Mouse (Mus musculus) liver, embryonic 12.5 days (tissue): ENCODE data around the gene H2afx. TPM values are rescaled to one million over a fixed set of nuclear protein-coding genes. Genes with fewer than 3 reads are reported as not detected.
"Not testable (repeated sequence)": the region's sequence is repeated elsewhere in the genome, so short reads cannot be mapped to it uniquely, and the experiment has no call there.

Experiments used
- ATAC-seq: fragments of 200-750 bp; cut with Nextera tagmentation; 2 replicates; pipeline ENCODE4 v1.8.0; 2017; ENCODE audit warnings: moderate number of reproducible peaks, mild to moderate bottlenecking, moderate library complexity
- H3K27ac ChIP-seq: fragments of 300-500 bp; sonication (generic); 2 replicates; pipeline ENCODE4 v1.5.1; 2016; ENCODE audit warnings: mild to moderate bottlenecking
- H3K27me3 ChIP-seq: fragments of 300-500 bp; sonication (generic); replicated peaks from 2 replicates; pipeline ENCODE4 v1.6.1; 2016; ENCODE audit warnings: mild to moderate bottlenecking, moderate library complexity
- H3K36me3 ChIP-seq: fragments of 300-500 bp; sonication (generic); 2 replicates; pipeline ENCODE4 v1.6.1; 2016; ENCODE audit warnings: mild to moderate bottlenecking, moderate library complexity
- H3K4me1 ChIP-seq: fragments of 300-500 bp; sonication (generic); 2 replicates; pipeline ENCODE4 v1.6.1; 2016
- H3K4me2 ChIP-seq: fragments of 300-500 bp; sonication (generic); 2 replicates; pipeline ENCODE4 v1.6.1; 2016; ENCODE audit warnings: mild to moderate bottlenecking, moderate library complexity
- H3K4me3 ChIP-seq: fragments of 300-500 bp; sonication (generic); 2 replicates; pipeline ENCODE4 v1.5.1; 2016; ENCODE audit warnings: mild to moderate bottlenecking, moderate library complexity
- H3K9ac ChIP-seq: fragments of 300-500 bp; sonication (generic); 2 replicates; pipeline ENCODE4 v1.6.1; 2016; ENCODE audit warnings: mild to moderate bottlenecking, moderate library complexity
- H3K9me3 ChIP-seq: fragments of 300-500 bp; sonication (generic); replicated peaks from 2 replicates; pipeline ENCODE4 v1.6.1; 2016; ENCODE audit warnings: mild to moderate bottlenecking, moderate library complexity
- WGBS: fragments of 180-500 bp; shearing (Covaris S2); methylation state at CpG from one replicate; pipeline ENCODE4 v1.1.7; 2016; ENCODE audit not compliant: insufficient replicate concordance; 5-methylcytosine and 5-hydroxymethylcytosine counted together
- polyA plus RNA-seq: library from polyadenylated mRNA; unstranded; fragments of >200 nt; fragmentation: Nextera tagmentation; extraction: Ambion mirVana; gene quantifications from 2 replicates; pipeline ENCODE4 v1.2.1, GENCODE M21; 2016

Gene H2afx
- polyA plus RNA-seq, 1 experiment from 2014 or later, result 233 TPM

- H3K36me3 ChIP-seq, result peaks cover 20% of the 10 kb centered on the region
- peak within 1 kb of the TSS; percentile 97 for H3K4me3 ChIP-seq
- peak within 1 kb of the TSS; percentile 98 for H3K9ac ChIP-seq
- no peaks in the 10 kb centered on the region for H3K27me3 ChIP-seq
- H3K4me2 ChIP-seq, result peak within 1 kb of the TSS; percentile 90
- peak; percentile 97 for ATAC-seq
- WGBS, result 0% methylated on average over 66 of the region's 67 CpGs
- no peaks in the 10 kb centered on the region for H3K9me3 ChIP-seq
- peaks cover 43% of the 10 kb centered on the region for H3K4me1 ChIP-seq
- peak within 1 kb of the TSS; percentile 87 for H3K27ac ChIP-seq
Measured at GRCm38 (mm10) chr9:44319887-44320798, 14.4 kb upstream of the H2afx start, which contains the start of gene C2cd2l. Gene C2cd2l (minus strand): TSS chr9:44320285.

- Histone ChIP-seq H3K36me3 (peaks cover 14% of the 10 kb centered on the region), H3K27me3 (no peaks in the 10 kb centered on the region), H3K4me3 (peak overlapping the region; percentile 97), H3K4me1 (peaks cover 46% of the 10 kb centered on the region), H3K9ac (peak overlapping the region; percentile 39), H3K9me3 (no peaks in the 10 kb centered on the region), H3K27ac (peak overlapping the region; percentile 74), H3K4me2 (peak overlapping the region; percentile 90)
- ATAC-seq, result no peak
- WGBS, result 27% methylated on average over 6 of the region's 6 CpGs
Measured at GRCm38 (mm10) chr9:44320799-44321133, 13.7 kb upstream of the H2afx start.

GRCm38 (mm10) chr9:44323656-44324055 lies 10.8 kb upstream of the H2afx start:
- not testable (repeated sequence) for H3K4me2 ChIP-seq, ATAC-seq, H3K27ac ChIP-seq, H3K9ac ChIP-seq, H3K36me3 ChIP-seq, H3K27me3 ChIP-seq, H3K4me3 ChIP-seq, H3K9me3 ChIP-seq
- WGBS, result 52% methylated on average over 2 of the region's 4 CpGs
- peaks cover 44% of the 10 kb centered on the region for H3K4me1 ChIP-seq

GRCm38 (mm10) chr9:44324147-44324546 lies 10.3 kb upstream of the H2afx start:
- peaks cover 12% of the 10 kb centered on the region for H3K36me3 ChIP-seq
- H3K9me3 ChIP-seq, result no peaks in the 10 kb centered on the region
- WGBS, result 79% methylated on average over 6 of the region's 6 CpGs
- H3K27me3 ChIP-seq, result no peaks in the 10 kb centered on the region
- H3K27ac ChIP-seq, result peak overlapping the region; percentile 41; the same call in 1 of the 2 replicates
- H3K4me2 ChIP-seq, result no peak overlapping the region
- peaks cover 39% of the 10 kb centered on the region for H3K4me1 ChIP-seq
- H3K9ac ChIP-seq, result no peak overlapping the region
- no peak overlapping the region for H3K4me3 ChIP-seq
- ATAC-seq, result no peak

GRCm38 (mm10) chr9:44325032-44325767 lies 9.3 kb upstream of the H2afx start:
- ATAC-seq, H3K27me3 ChIP-seq, H3K9me3 ChIP-seq: not testable (repeated sequence)
- 56% methylated on average over 7 of the region's 8 CpGs for WGBS
- peak overlapping the region; percentile 93 for H3K27ac ChIP-seq
- H3K4me1 ChIP-seq, result peaks cover 35% of the 10 kb centered on the region
- peak overlapping the region; percentile 89 for H3K4me2 ChIP-seq
- H3K4me3 ChIP-seq, result peak overlapping the region; percentile 86; the same call in 1 of the 2 replicates
- peak overlapping the region; percentile 92; the same call in 1 of the 2 replicates for H3K9ac ChIP-seq
- peaks cover 22% of the 10 kb centered on the region for H3K36me3 ChIP-seq

- Histone ChIP-seq H3K27ac (peak within 1 kb of the TSS; percentile 93), H3K4me1 (peaks cover 30% of the 10 kb centered on the region), H3K27me3 (no peaks in the 10 kb centered on the region), H3K9ac (peak within 1 kb of the TSS; percentile 92), H3K4me2 (peak within 1 kb of the TSS; percentile 89), H3K36me3 (peaks cover 29% of the 10 kb centered on the region), H3K9me3 (no peaks in the 10 kb centered on the region), H3K4me3 (peak within 1 kb of the TSS; percentile 86)
- ATAC-seq, result no peak
- WGBS, result 3% methylated on average over 12 of the region's 12 CpGs
Measured at GRCm38 (mm10) chr9:44325768-44326370, 8.6 kb upstream of the H2afx start, which contains the start of gene Dpagt1. Gene Dpagt1 (plus strand): TSS chr9:44326019.

- Histone ChIP-seq H3K27me3 (no peaks in the 10 kb centered on the region), H3K9me3 (no peaks in the 10 kb centered on the region), H3K4me3 (peak overlapping the region; percentile 86), H3K36me3 (peaks cover 35% of the 10 kb centered on the region), H3K4me1 (peaks cover 23% of the 10 kb centered on the region), H3K27ac (peak overlapping the region; percentile 93), H3K9ac (peak overlapping the region; percentile 92), H3K4me2 (peak overlapping the region; percentile 89)
- under 1% methylated on average over 38 of the region's 38 CpGs for WGBS
- peak; percentile 82 for ATAC-seq
Measured at GRCm38 (mm10) chr9:44326371-44327063, 8.0 kb upstream of the H2afx start.

GRCm38 (mm10) chr9:44327064-44327711 lies 7.3 kb upstream of the H2afx start:
- Histone ChIP-seq H3K36me3 (peaks cover 42% of the 10 kb centered on the region), H3K27me3 (no peaks in the 10 kb centered on the region), H3K27ac (peak overlapping the region; percentile 93), H3K9ac (peak overlapping the region; percentile 92), H3K4me3 (peak overlapping the region; percentile 86), H3K9me3 (no peaks in the 10 kb centered on the region), H3K4me1 (peaks cover 20% of the 10 kb centered on the region), H3K4me2 (peak overlapping the region; percentile 89)
- 1% methylated on average over 22 of the region's 22 CpGs for WGBS
- ATAC-seq, result peak; percentile 58

- H3K9me3 ChIP-seq, result no peaks in the 10 kb centered on the region
- H3K27ac ChIP-seq, result peak overlapping the region; percentile 93; the same call in 1 of the 2 replicates
- peak overlapping the region; percentile 89 for H3K4me2 ChIP-seq
- peaks cover 24% of the 10 kb centered on the region for H3K4me1 ChIP-seq
- peaks cover 50% of the 10 kb centered on the region for H3K36me3 ChIP-seq
- WGBS, result 90% methylated on average over 5 of the region's 5 CpGs
- no peaks in the 10 kb centered on the region for H3K27me3 ChIP-seq
- ATAC-seq, result no peak
- H3K4me3 ChIP-seq, result peak overlapping the region; percentile 86
- peak overlapping the region; percentile 92 for H3K9ac ChIP-seq
Measured at GRCm38 (mm10) chr9:44327926-44328325, 6.6 kb upstream of the H2afx start.

GRCm38 (mm10) chr9:44330736-44331135 lies 3.8 kb upstream of the H2afx start:
- Histone ChIP-seq H3K4me3 (no peak overlapping the region), H3K36me3 (peaks cover 69% of the 10 kb centered on the region), H3K4me1 (peaks cover 34% of the 10 kb centered on the region), H3K27me3 (no peaks in the 10 kb centered on the region), H3K9ac (no peak overlapping the region), H3K9me3 (no peaks in the 10 kb centered on the region), H3K4me2 (no peak overlapping the region), H3K27ac (no peak overlapping the region)
- no peak for ATAC-seq
- 80% methylated on average over 6 of the region's 6 CpGs for WGBS
